Mouse (Mus musculus): ENCODE data around the gene Rcbtb2.

GRCm38 (mm10) chr14:73123786-73124185, 949 bp downstream of the Rcbtb2 start:
- TF ChIP-seq CTCF (IDR thresholded peaks at IDR 0.05; ENCODE audit: extremely low read depth, insufficient read depth, insufficient read length, insufficient replicate concordance), result no peak
- no peak for TF ChIP-seq POLR2A (IDR thresholded peaks at IDR 0.05; ENCODE audit: low read depth, low read length)
